Mouse (Mus musculus): ENCODE data around the gene Chst15. TPM values are rescaled to one million over a fixed set of nuclear protein-coding genes. Genes with fewer than 3 reads are reported as not detected.
A peak's percentile ranks its signal among the peaks of the same experiment; 100 is the strongest.

Chst15 gene
- polyA plus RNA-seq, 1 experiment from 2014 or later = 6.2 TPM

- no peak overlapping the region for H3K9ac ChIP-seq (ENCODE audit: low read length)
- no peak for ATAC-seq (replicated peaks; ENCODE audit: extremely low read depth, insufficient read depth, low FRiP score)
- no peaks in the 10 kb centered on the region for H3K36me3 ChIP-seq (ENCODE audit: control insufficient read depth, insufficient read depth)
- no peaks in the 10 kb centered on the region for H3K4me1 ChIP-seq (ENCODE audit: control insufficient read depth, insufficient read depth, low read length)
- no peaks in the 10 kb centered on the region for H3K27me3 ChIP-seq (ENCODE audit: control insufficient read depth, insufficient read depth, low read length)
- H3K9me3 ChIP-seq (replicated peaks; ENCODE audit: control insufficient read depth, low read length) = no peaks in the 10 kb centered on the region
- no peak overlapping the region for H3K4me2 ChIP-seq (ENCODE audit: low read depth, low read length)
- no peak overlapping the region for H3K27ac ChIP-seq (ENCODE audit: low read length)
- no peak overlapping the region for H3K4me3 ChIP-seq (ENCODE audit: low read length)
- 89% methylated on average over 4 of the region's 4 CpGs for WGBS
Measured at GRCm38 (mm10) chr7:132253078-132253477, 64.0 kb downstream of the Chst15 start.

- Histone ChIP-seq H3K9me3 (replicated peaks; ENCODE audit: control insufficient read depth, low read length) (no peaks in the 10 kb centered on the region), H3K4me2 (ENCODE audit: low read depth, low read length) (no peak overlapping the region), H3K4me3 (ENCODE audit: low read length) (no peak overlapping the region), H3K27ac (ENCODE audit: low read length) (no peak overlapping the region), H3K4me1 (ENCODE audit: control insufficient read depth, insufficient read depth, low read length) (no peaks in the 10 kb centered on the region; the same call in 1 of the 2 replicates), H3K27me3 (ENCODE audit: control insufficient read depth, insufficient read depth, low read length) (no peaks in the 10 kb centered on the region), H3K36me3 (ENCODE audit: control insufficient read depth, insufficient read depth) (no peaks in the 10 kb centered on the region), H3K9ac (ENCODE audit: low read length) (no peak overlapping the region)
- 54% methylated on average over 10 of the region's 10 CpGs for WGBS
- no peak for ATAC-seq (replicated peaks; ENCODE audit: extremely low read depth, insufficient read depth, low FRiP score)
Measured at GRCm38 (mm10) chr7:132249563-132250119, 67.4 kb downstream of the Chst15 start.

- no peaks in the 10 kb centered on the region for H3K9me3 ChIP-seq (replicated peaks; ENCODE audit: control insufficient read depth, low read length)
- H3K4me3 ChIP-seq (ENCODE audit: low read length) = no peak overlapping the region
- no peaks in the 10 kb centered on the region for H3K27me3 ChIP-seq (ENCODE audit: control insufficient read depth, insufficient read depth, low read length)
- peaks cover 3% of the 10 kb centered on the region; the same call in 1 of the 2 replicates for H3K4me1 ChIP-seq (ENCODE audit: control insufficient read depth, insufficient read depth, low read length)
- H3K36me3 ChIP-seq (ENCODE audit: control insufficient read depth, insufficient read depth) = no peaks in the 10 kb centered on the region
- H3K27ac ChIP-seq (ENCODE audit: low read length) = no peak overlapping the region
- no peak overlapping the region for H3K4me2 ChIP-seq (ENCODE audit: low read depth, low read length)
- no peak overlapping the region for H3K9ac ChIP-seq (ENCODE audit: low read length)
- WGBS = 48% methylated on average over 11 of the region's 11 CpGs
- ATAC-seq (replicated peaks; ENCODE audit: extremely low read depth, insufficient read depth, low FRiP score) = no peak
Measured at GRCm38 (mm10) chr7:132247567-132247966, 69.5 kb downstream of the Chst15 start.

- H3K9me3 ChIP-seq (replicated peaks; ENCODE audit: control insufficient read depth, low read length) = no peaks in the 10 kb centered on the region
- no peak overlapping the region for H3K27ac ChIP-seq (ENCODE audit: low read length)
- ATAC-seq (replicated peaks; ENCODE audit: extremely low read depth, insufficient read depth, low FRiP score) = no peak
- no peak overlapping the region for H3K4me3 ChIP-seq (ENCODE audit: low read length)
- WGBS = 81% methylated on average over 5 of the region's 5 CpGs
- H3K4me2 ChIP-seq (ENCODE audit: low read depth, low read length) = no peak overlapping the region
- no peaks in the 10 kb centered on the region for H3K27me3 ChIP-seq (ENCODE audit: control insufficient read depth, insufficient read depth, low read length)
- H3K36me3 ChIP-seq (ENCODE audit: control insufficient read depth, insufficient read depth) = no peaks in the 10 kb centered on the region
- no peak overlapping the region for H3K9ac ChIP-seq (ENCODE audit: low read length)
- H3K4me1 ChIP-seq (ENCODE audit: control insufficient read depth, insufficient read depth, low read length) = peaks cover 3% of the 10 kb centered on the region; the same call in 1 of the 2 replicates
Measured at GRCm38 (mm10) chr7:132247091-132247490, 69.9 kb downstream of the Chst15 start.

- H3K27me3 ChIP-seq (ENCODE audit: control insufficient read depth, insufficient read depth, low read length) = no peaks in the 10 kb centered on the region
- peak overlapping the region; percentile 52 for H3K27ac ChIP-seq (ENCODE audit: low read length)
- H3K36me3 ChIP-seq (ENCODE audit: control insufficient read depth, insufficient read depth) = no peaks in the 10 kb centered on the region
- no peak overlapping the region for H3K4me2 ChIP-seq (ENCODE audit: low read depth, low read length)
- H3K4me3 ChIP-seq (ENCODE audit: low read length) = no peak overlapping the region
- peak; percentile 19; the same call in 1 of the 2 replicates for ATAC-seq (replicated peaks; ENCODE audit: extremely low read depth, insufficient read depth, low FRiP score)
- 75% methylated on average over 6 of the region's 6 CpGs for WGBS
- peaks cover 3% of the 10 kb centered on the region; the same call in 1 of the 2 replicates for H3K4me1 ChIP-seq (ENCODE audit: control insufficient read depth, insufficient read depth, low read length)
- H3K9me3 ChIP-seq (replicated peaks; ENCODE audit: control insufficient read depth, low read length) = no peaks in the 10 kb centered on the region
- no peak overlapping the region for H3K9ac ChIP-seq (ENCODE audit: low read length)
Measured at GRCm38 (mm10) chr7:132245730-132246129, 71.3 kb downstream of the Chst15 start.

- no peaks in the 10 kb centered on the region for H3K36me3 ChIP-seq (ENCODE audit: control insufficient read depth, insufficient read depth)
- WGBS = 84% methylated on average over 14 of the region's 14 CpGs
- no peaks in the 10 kb centered on the region for H3K27me3 ChIP-seq (ENCODE audit: control insufficient read depth, insufficient read depth, low read length)
- H3K27ac ChIP-seq (ENCODE audit: low read length) = no peak overlapping the region
- ATAC-seq (replicated peaks; ENCODE audit: extremely low read depth, insufficient read depth, low FRiP score) = no peak
- no peak overlapping the region for H3K9ac ChIP-seq (ENCODE audit: low read length)
- H3K9me3 ChIP-seq (replicated peaks; ENCODE audit: control insufficient read depth, low read length) = no peaks in the 10 kb centered on the region
- H3K4me2 ChIP-seq (ENCODE audit: low read depth, low read length) = no peak overlapping the region
- no peak overlapping the region for H3K4me3 ChIP-seq (ENCODE audit: low read length)
- H3K4me1 ChIP-seq (ENCODE audit: control insufficient read depth, insufficient read depth, low read length) = peaks cover 3% of the 10 kb centered on the region; the same call in 1 of the 2 replicates
Measured at GRCm38 (mm10) chr7:132244637-132245036, 72.4 kb downstream of the Chst15 start.

GRCm38 (mm10) chr7:132243225-132243624 lies 73.8 kb downstream of the Chst15 start:
- peak overlapping the region; percentile 37; the same call in 1 of the 2 replicates for H3K27ac ChIP-seq (ENCODE audit: low read length)
- no peak for ATAC-seq (replicated peaks; ENCODE audit: extremely low read depth, insufficient read depth, low FRiP score)

GRCm38 (mm10) chr7:132242617-132243141 lies 74.3 kb downstream of the Chst15 start:
- no peak overlapping the region for H3K4me2 ChIP-seq (ENCODE audit: low read depth, low read length)
- no peak overlapping the region for H3K9ac ChIP-seq (ENCODE audit: low read length)
- no peak; the same call in 1 of the 2 replicates for ATAC-seq (replicated peaks; ENCODE audit: extremely low read depth, insufficient read depth, low FRiP score)
- H3K27ac ChIP-seq (ENCODE audit: low read length) = no peak overlapping the region
- no peaks in the 10 kb centered on the region for H3K36me3 ChIP-seq (ENCODE audit: control insufficient read depth, insufficient read depth)
- no peaks in the 10 kb centered on the region for H3K9me3 ChIP-seq (replicated peaks; ENCODE audit: control insufficient read depth, low read length)
- 39% methylated on average over 4 of the region's 4 CpGs for WGBS
- no peak overlapping the region for H3K4me3 ChIP-seq (ENCODE audit: low read length)
- peaks cover 8% of the 10 kb centered on the region for H3K4me1 ChIP-seq (ENCODE audit: control insufficient read depth, insufficient read depth, low read length)
- H3K27me3 ChIP-seq (ENCODE audit: control insufficient read depth, insufficient read depth, low read length) = no peaks in the 10 kb centered on the region

More at GRCm38 (mm10) chr7:132243225-132243624, 73.8 kb downstream of the Chst15 start:
- 68% methylated on average over 5 of the region's 5 CpGs for WGBS
- no peak overlapping the region for H3K4me3 ChIP-seq (ENCODE audit: low read length)
- H3K4me1 ChIP-seq (ENCODE audit: control insufficient read depth, insufficient read depth, low read length) = peaks cover 3% of the 10 kb centered on the region; the same call in 1 of the 2 replicates
- no peaks in the 10 kb centered on the region for H3K27me3 ChIP-seq (ENCODE audit: control insufficient read depth, insufficient read depth, low read length)
- H3K9ac ChIP-seq (ENCODE audit: low read length) = no peak overlapping the region
- H3K4me2 ChIP-seq (ENCODE audit: low read depth, low read length) = no peak overlapping the region
- no peaks in the 10 kb centered on the region for H3K36me3 ChIP-seq (ENCODE audit: control insufficient read depth, insufficient read depth)
- H3K9me3 ChIP-seq (replicated peaks; ENCODE audit: control insufficient read depth, low read length) = no peaks in the 10 kb centered on the region

- ATAC-seq (replicated peaks; ENCODE audit: extremely low read depth, insufficient read depth, low FRiP score) = no peak
- Histone ChIP-seq H3K36me3 (ENCODE audit: control insufficient read depth, insufficient read depth) (no peaks in the 10 kb centered on the region), H3K9ac (ENCODE audit: low read length) (no peak overlapping the region), H3K4me2 (ENCODE audit: low read depth, low read length) (no peak overlapping the region), H3K4me3 (ENCODE audit: low read length) (no peak overlapping the region), H3K4me1 (ENCODE audit: control insufficient read depth, insufficient read depth, low read length) (peaks cover 8% of the 10 kb centered on the region; the same call in 1 of the 2 replicates), H3K27me3 (ENCODE audit: control insufficient read depth, insufficient read depth, low read length) (no peaks in the 10 kb centered on the region), H3K27ac (ENCODE audit: low read length) (no peak overlapping the region), H3K9me3 (replicated peaks; ENCODE audit: control insufficient read depth, low read length) (no peaks in the 10 kb centered on the region)
- WGBS = 68% methylated on average over 3 of the region's 3 CpGs
Measured at GRCm38 (mm10) chr7:132238921-132239320, 78.1 kb downstream of the Chst15 start.

Data from heart, embryonic 16.5 days (tissue).